Mouse (Mus musculus): ENCODE measurements around the gene Swap70. TPM values are rescaled to one million over a fixed set of nuclear protein-coding genes. Genes with fewer than 3 reads are reported as not detected.

Swap70 gene
- total and polyA plus RNA-seq, 3 experiments = 56.0 to 233 (median 78.3) TPM

DNA sequence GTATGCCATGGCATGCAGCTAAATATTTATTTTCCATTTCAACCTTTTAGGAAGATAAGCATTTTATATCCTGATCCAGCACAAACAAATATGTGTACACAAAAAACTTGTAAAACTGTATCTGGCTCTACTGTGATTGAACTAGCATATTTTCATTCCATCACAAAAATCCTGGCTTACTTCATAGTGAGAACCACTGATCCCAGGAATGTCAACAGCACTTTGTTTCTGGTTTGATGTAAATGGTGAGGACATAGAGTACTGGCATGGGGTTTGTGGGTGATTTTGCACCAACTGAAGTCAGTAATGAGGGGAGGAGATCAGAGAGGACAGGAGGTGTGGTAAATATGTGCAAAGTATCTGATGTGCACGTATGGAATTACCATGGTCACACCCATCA, 41.1 kb downstream of the Swap70 start:
- peaks cover 68% of the 10 kb centered on the region for H3K36me3 ChIP-seq (replicated peaks)
- no peak overlapping the region for H3K4me3 ChIP-seq (ENCODE audit: low read depth, low read length)
- DNase-seq (ENCODE audit: low spot score) (no peak), ATAC-seq (ENCODE audit: extremely low read depth, insufficient number of reproducible peaks, low FRiP score, poor library complexity, severe bottlenecking) (no peak)
- H3K4me1 ChIP-seq (ENCODE audit: insufficient read depth, low read depth, low read length) = peaks cover 21% of the 10 kb centered on the region
- TF ChIP-seq POLR2AphosphoS5 (IDR thresholded peaks at IDR 0.05; ENCODE audit: insufficient replicate concordance, low read depth, low read length) = no peak
- no peak for TF ChIP-seq GATA1 (IDR thresholded peaks at IDR 0.05; ENCODE audit: borderline replicate concordance, low read length)
- no peak for TF ChIP-seq TAL1 (conservative IDR thresholded peaks at IDR 0.05; ENCODE audit: low read depth, low read length)
- TF ChIP-seq CTCF (IDR thresholded peaks at IDR 0.05; ENCODE audit: low read depth, low read length) = no peak
- TF ChIP-seq GATA2 (IDR thresholded peaks at IDR 0.05; ENCODE audit: borderline replicate concordance, low read depth, low read length) = no peak
- H3K9me3 ChIP-seq (replicated peaks) = no peaks in the 10 kb centered on the region
- no peaks in the 10 kb centered on the region for H3K27me3 ChIP-seq (ENCODE audit: insufficient read depth, low read length)

DNA sequence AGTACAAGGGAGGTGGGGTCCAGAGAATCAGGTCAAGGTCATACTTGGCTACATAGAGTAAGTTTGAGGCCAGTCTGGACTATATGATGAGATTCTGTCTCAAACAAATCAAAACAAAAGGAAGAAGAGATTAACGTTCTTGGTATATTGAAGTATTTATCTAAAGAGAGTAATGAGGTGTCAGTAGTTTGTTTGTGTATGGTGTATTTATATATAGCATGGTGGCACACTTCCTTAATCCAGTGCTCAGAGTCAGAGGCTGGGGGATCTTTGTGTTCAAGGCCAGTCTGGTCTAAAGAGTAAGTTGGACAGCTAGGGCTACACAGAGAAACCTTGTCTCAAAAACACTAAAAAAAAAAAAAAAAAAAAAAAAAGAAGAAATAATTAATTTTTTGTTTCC, 42.0 kb downstream of the Swap70 start:
- TF ChIP-seq TAL1 (conservative IDR thresholded peaks at IDR 0.05; ENCODE audit: low read depth, low read length) (no peak), GATA2 (IDR thresholded peaks at IDR 0.05; ENCODE audit: borderline replicate concordance, low read depth, low read length) (no peak), POLR2AphosphoS5 (IDR thresholded peaks at IDR 0.05; ENCODE audit: insufficient replicate concordance, low read depth, low read length) (no peak), GATA1 (IDR thresholded peaks at IDR 0.05; ENCODE audit: borderline replicate concordance, low read length) (no peak), CTCF (IDR thresholded peaks at IDR 0.05; ENCODE audit: low read depth, low read length) (no peak)
- Histone ChIP-seq H3K4me1 (ENCODE audit: insufficient read depth, low read depth, low read length) (peaks cover 15% of the 10 kb centered on the region), H3K36me3 (replicated peaks) (peaks cover 66% of the 10 kb centered on the region), H3K4me3 (ENCODE audit: low read depth, low read length) (no peak overlapping the region), H3K27me3 (ENCODE audit: insufficient read depth, low read length) (no peaks in the 10 kb centered on the region), H3K9me3 (replicated peaks) (no peaks in the 10 kb centered on the region)
- DNase-seq (ENCODE audit: low spot score) (no peak), ATAC-seq (ENCODE audit: extremely low read depth, insufficient number of reproducible peaks, low FRiP score, poor library complexity, severe bottlenecking) (no peak)

DNA sequence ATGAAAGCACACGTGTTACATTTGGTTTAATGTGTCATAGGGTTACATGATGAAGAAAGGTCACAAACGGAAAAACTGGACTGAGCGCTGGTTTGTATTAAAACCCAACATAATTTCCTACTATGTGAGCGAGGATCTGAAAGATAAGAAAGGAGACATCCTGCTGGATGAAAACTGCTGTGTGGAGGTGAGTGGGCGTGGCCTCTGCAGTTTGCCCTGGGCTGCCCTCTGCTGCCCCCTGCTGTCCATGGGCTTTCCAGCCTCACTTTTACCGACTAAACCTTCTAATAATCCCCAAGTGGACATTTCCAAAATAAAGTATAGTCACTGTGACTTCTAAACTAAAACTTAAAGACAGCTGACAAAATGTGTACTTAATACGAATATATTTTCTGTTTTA, 44.3 kb downstream of the Swap70 start:
- H3K27me3 ChIP-seq (ENCODE audit: insufficient read depth, low read length) = no peaks in the 10 kb centered on the region
- DNase-seq (ENCODE audit: low spot score) (peak; percentile 57), ATAC-seq (ENCODE audit: extremely low read depth, insufficient number of reproducible peaks, low FRiP score, poor library complexity, severe bottlenecking) (0 out of 2 replicates have a peak, but pooled peaks have one; percentile 36)
- no peak overlapping the region for H3K4me3 ChIP-seq (ENCODE audit: low read depth, low read length)
- peaks cover 72% of the 10 kb centered on the region for H3K36me3 ChIP-seq (replicated peaks)
- peaks cover 23% of the 10 kb centered on the region for H3K4me1 ChIP-seq (ENCODE audit: insufficient read depth, low read depth, low read length)
- no peaks in the 10 kb centered on the region for H3K9me3 ChIP-seq (replicated peaks)
- no peak for TF ChIP-seq GATA2 (IDR thresholded peaks at IDR 0.05; ENCODE audit: borderline replicate concordance, low read depth, low read length)
- no peak for TF ChIP-seq GATA1 (IDR thresholded peaks at IDR 0.05; ENCODE audit: borderline replicate concordance, low read length)
- TF ChIP-seq CTCF (IDR thresholded peaks at IDR 0.05; ENCODE audit: low read depth, low read length) = peak; percentile 86
- TF ChIP-seq TAL1 (conservative IDR thresholded peaks at IDR 0.05; ENCODE audit: low read depth, low read length) = no peak

DNA sequence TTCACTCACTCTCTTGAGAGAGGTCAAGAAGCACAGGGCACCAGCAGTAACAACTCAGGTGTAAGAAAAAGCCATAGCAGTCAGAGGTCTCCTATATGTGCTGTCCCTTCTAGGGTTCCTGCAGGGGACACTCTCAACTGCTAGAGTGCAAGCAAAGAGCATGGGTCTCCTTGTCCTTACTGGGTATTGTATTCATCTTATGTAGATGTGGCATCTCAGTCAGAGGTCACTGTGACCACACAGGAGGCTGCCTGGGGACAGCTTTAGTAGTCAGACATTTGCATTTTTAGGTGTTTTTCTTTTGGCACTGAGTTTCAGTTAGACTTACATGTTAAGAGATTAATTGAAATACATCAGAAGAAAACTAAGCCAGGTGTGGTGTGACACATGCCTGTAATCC, 45.5 kb downstream of the Swap70 start:
- DNase-seq (ENCODE audit: low spot score) = no peak
- no peak overlapping the region for H3K4me3 ChIP-seq (ENCODE audit: low read depth, low read length)
- TF ChIP-seq TAL1 (conservative IDR thresholded peaks at IDR 0.05; ENCODE audit: low read depth, low read length) (no peak), GATA2 (IDR thresholded peaks at IDR 0.05; ENCODE audit: borderline replicate concordance, low read depth, low read length) (no peak), GATA1 (IDR thresholded peaks at IDR 0.05; ENCODE audit: borderline replicate concordance, low read length) (no peak), POLR2AphosphoS5 (IDR thresholded peaks at IDR 0.05; ENCODE audit: insufficient replicate concordance, low read depth, low read length) (no peak)
- peaks cover 27% of the 10 kb centered on the region for H3K4me1 ChIP-seq (ENCODE audit: insufficient read depth, low read depth, low read length)
- no peaks in the 10 kb centered on the region for H3K27me3 ChIP-seq (ENCODE audit: insufficient read depth, low read length)
- peaks cover 71% of the 10 kb centered on the region for H3K36me3 ChIP-seq (replicated peaks)
- no peak for ATAC-seq (ENCODE audit: extremely low read depth, insufficient number of reproducible peaks, low FRiP score, poor library complexity, severe bottlenecking)
- no peaks in the 10 kb centered on the region for H3K9me3 ChIP-seq (replicated peaks)

DNA sequence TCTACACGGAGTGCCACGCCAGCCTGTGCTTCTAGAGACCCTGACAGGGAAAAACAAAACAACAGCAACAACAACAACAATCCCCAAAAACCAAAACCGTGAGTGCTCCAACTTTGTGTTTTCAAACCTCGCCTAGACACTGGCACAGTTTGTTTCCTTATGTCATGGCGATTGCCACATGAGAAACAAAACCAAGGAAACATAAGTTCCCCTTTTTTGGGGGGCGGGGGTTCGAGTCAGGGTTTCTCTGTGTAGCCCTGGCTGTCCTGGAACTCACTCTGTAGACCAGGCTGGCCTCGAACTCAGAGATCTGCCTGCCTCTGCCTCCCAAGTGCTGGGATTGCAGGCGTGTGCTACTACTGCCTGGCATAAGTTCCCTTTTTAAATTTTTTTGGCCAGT, 46.5 kb downstream of the Swap70 start:
- H3K9me3 ChIP-seq (replicated peaks) = no peaks in the 10 kb centered on the region
- no peaks in the 10 kb centered on the region for H3K27me3 ChIP-seq (ENCODE audit: insufficient read depth, low read length)
- ATAC-seq (ENCODE audit: extremely low read depth, insufficient number of reproducible peaks, low FRiP score, poor library complexity, severe bottlenecking) (no peak), DNase-seq (ENCODE audit: low spot score) (no peak)
- peaks cover 75% of the 10 kb centered on the region for H3K36me3 ChIP-seq (replicated peaks)
- peaks cover 26% of the 10 kb centered on the region for H3K4me1 ChIP-seq (ENCODE audit: insufficient read depth, low read depth, low read length)
- no peak overlapping the region for H3K4me3 ChIP-seq (ENCODE audit: low read depth, low read length)
- TF ChIP-seq TAL1 (conservative IDR thresholded peaks at IDR 0.05; ENCODE audit: low read depth, low read length) (no peak), GATA2 (IDR thresholded peaks at IDR 0.05; ENCODE audit: borderline replicate concordance, low read depth, low read length) (no peak), GATA1 (IDR thresholded peaks at IDR 0.05; ENCODE audit: borderline replicate concordance, low read length) (no peak), CTCF (IDR thresholded peaks at IDR 0.05; ENCODE audit: low read depth, low read length) (no peak), POLR2AphosphoS5 (IDR thresholded peaks at IDR 0.05; ENCODE audit: insufficient replicate concordance, low read depth, low read length) (no peak)

DNA sequence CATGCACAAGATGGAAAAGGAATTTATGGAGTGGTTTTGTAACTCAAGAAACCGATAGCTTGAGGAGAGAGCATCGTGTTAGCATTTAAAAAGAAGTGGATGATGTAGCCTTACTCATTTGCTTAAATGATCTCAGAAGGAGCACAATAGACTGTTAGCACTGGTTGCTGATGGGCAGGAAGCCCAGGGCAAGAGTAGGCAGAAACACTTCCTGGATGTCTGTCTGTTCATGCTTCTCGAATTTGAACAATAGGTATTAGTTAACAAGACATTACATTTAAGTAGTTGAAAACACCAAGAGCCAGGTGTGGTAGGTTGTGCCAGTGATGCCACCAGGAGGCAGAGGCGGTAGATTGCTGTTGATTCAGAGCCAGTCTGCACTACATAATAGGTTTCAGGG, 47.0 kb downstream of the Swap70 start:
- H3K9me3 ChIP-seq (replicated peaks) = no peaks in the 10 kb centered on the region
- TF ChIP-seq GATA1 (IDR thresholded peaks at IDR 0.05; ENCODE audit: borderline replicate concordance, low read length) (no peak), CTCF (IDR thresholded peaks at IDR 0.05; ENCODE audit: low read depth, low read length) (no peak), GATA2 (IDR thresholded peaks at IDR 0.05; ENCODE audit: borderline replicate concordance, low read depth, low read length) (no peak), POLR2AphosphoS5 (IDR thresholded peaks at IDR 0.05; ENCODE audit: insufficient replicate concordance, low read depth, low read length) (no peak), TAL1 (conservative IDR thresholded peaks at IDR 0.05; ENCODE audit: low read depth, low read length) (no peak)
- peaks cover 76% of the 10 kb centered on the region for H3K36me3 ChIP-seq (replicated peaks)
- DNase-seq (ENCODE audit: low spot score) (no peak), ATAC-seq (ENCODE audit: extremely low read depth, insufficient number of reproducible peaks, low FRiP score, poor library complexity, severe bottlenecking) (no peak)
- no peaks in the 10 kb centered on the region for H3K27me3 ChIP-seq (ENCODE audit: insufficient read depth, low read length)
- H3K4me3 ChIP-seq (ENCODE audit: low read depth, low read length) = no peak overlapping the region
- peaks cover 25% of the 10 kb centered on the region for H3K4me1 ChIP-seq (ENCODE audit: insufficient read depth, low read depth, low read length)

Data from G1E (cell line).